Mouse (Mus musculus) embryonic facial prominence, embryonic 11.5 days (tissue): ENCODE data around the gene Hmmr. TPM values are rescaled to one million over a fixed set of nuclear protein-coding genes. Genes with fewer than 3 reads are reported as not detected.

Experiments
- ATAC-seq: fragments of 200-750 bp; cut with Nextera tagmentation; replicated peaks from 2 replicates; pipeline ENCODE4 v1.8.0; 2017; ENCODE audit warnings: low read depth; ENCODE audit not compliant: insufficient number of reproducible peaks, low FRiP score, low TSS enrichment
- DNase-seq: peaks from one replicate; pipeline ENCODE4 v3.0.0-alpha.2; 2015; ENCODE audit warnings: low spot score
- H3K27ac ChIP-seq: fragments of 300-500 bp; sonication (generic); replicated peaks from 2 replicates; pipeline ENCODE4 v1.5.1; 2014; ENCODE audit warnings: mild to moderate bottlenecking, low read depth, low read length, control low read depth
- H3K27me3 ChIP-seq: fragments of 300-500 bp; sonication (generic); 2 replicates; pipeline ENCODE4 v1.6.1; 2014; ENCODE audit warnings: mild to moderate bottlenecking, low read length, moderate library complexity, mixed read lengths; ENCODE audit not compliant: control insufficient read depth, insufficient read depth
- H3K36me3 ChIP-seq: fragments of 300-500 bp; sonication (generic); replicated peaks from 2 replicates; pipeline ENCODE4 v1.6.1; 2014; ENCODE audit warnings: low read depth, mild to moderate bottlenecking, low read length, moderate library complexity, mixed read lengths; ENCODE audit not compliant: control insufficient read depth, insufficient read depth
- H3K4me1 ChIP-seq: fragments of 300-500 bp; sonication (generic); 2 replicates; pipeline ENCODE4 v1.6.1; 2014; ENCODE audit warnings: low read length, mixed read lengths; ENCODE audit not compliant: control insufficient read depth, insufficient read depth
- H3K4me2 ChIP-seq: fragments of 300-500 bp; sonication (generic); 2 replicates; pipeline ENCODE4 v1.6.1; 2014; ENCODE audit warnings: low read depth, mild to moderate bottlenecking, control low read depth, low read length, moderate library complexity
- H3K4me3 ChIP-seq: fragments of 300-500 bp; sonication (generic); 2 replicates; pipeline ENCODE4 v1.5.1; 2014; ENCODE audit warnings: low read depth, low read length, control low read depth
- H3K9ac ChIP-seq: fragments of 300-500 bp; sonication (generic); replicated peaks from 2 replicates; pipeline ENCODE4 v1.6.1; 2014; ENCODE audit warnings: mild to moderate bottlenecking, control low read depth, low read length
- H3K9me3 ChIP-seq: fragments of 300-500 bp; sonication (generic); replicated peaks from 2 replicates; pipeline ENCODE4 v1.6.1; 2016; ENCODE audit warnings: mild to moderate bottlenecking, low read length, inconsistent platforms, mixed read lengths; ENCODE audit not compliant: control insufficient read depth
- WGBS: fragments of 180-500 bp; shearing (Covaris S2); extraction: QIAGEN DNeasy Blood & Tissue Kit; methylation state at CpG from one replicate; pipeline ENCODE4 v1.1.7; 2014; 5-methylcytosine and 5-hydroxymethylcytosine counted together
- polyA plus RNA-seq: library from polyadenylated mRNA; unstranded; fragments of >200 nt; fragmentation: Nextera tagmentation; extraction: Ambion mirVana; gene quantifications from 2 replicates; pipeline ENCODE4 v1.2.1, GENCODE M21; 2014

Hmmr gene
- polyA plus RNA-seq, 1 experiment from 2014 or later, result 71.1 TPM

GRCm38 (mm10) chr11:40693366-40693951 lies 39.8 kb downstream of the Hmmr start:
- WGBS, result 1% methylated on average over 16 of the region's 16 CpGs
- ATAC-seq, result no peak

GRCm38 (mm10) chr11:40692511-40693365 lies 40.5 kb downstream of the Hmmr start:
- peak overlapping the region; percentile 92 for H3K27ac ChIP-seq
- ATAC-seq (peak; percentile 95), DNase-seq (peak; percentile 95)
- no peaks in the 10 kb centered on the region for H3K9me3 ChIP-seq
- H3K27me3 ChIP-seq, result no peaks in the 10 kb centered on the region
- no peaks in the 10 kb centered on the region for H3K4me1 ChIP-seq
- WGBS, result under 1% methylated on average over 36 of the region's 36 CpGs
- H3K36me3 ChIP-seq, result no peaks in the 10 kb centered on the region
- H3K4me2 ChIP-seq, result peak overlapping the region; percentile 78
- H3K9ac ChIP-seq, result peak overlapping the region; percentile 66
- peak overlapping the region; percentile 77 for H3K4me3 ChIP-seq

More at GRCm38 (mm10) chr11:40693366-40693951, 39.8 kb downstream of the Hmmr start:
- H3K4me1 ChIP-seq, result no peaks in the 10 kb centered on the region
- H3K36me3 ChIP-seq, result no peaks in the 10 kb centered on the region
- H3K9ac ChIP-seq, result peak overlapping the region; percentile 63
- DNase-seq, result peak; percentile 69
- peak overlapping the region; percentile 92 for H3K27ac ChIP-seq
- no peaks in the 10 kb centered on the region for H3K27me3 ChIP-seq
- peak overlapping the region; percentile 77 for H3K4me3 ChIP-seq
- H3K4me2 ChIP-seq, result peak overlapping the region; percentile 78
- H3K9me3 ChIP-seq, result no peaks in the 10 kb centered on the region

GRCm38 (mm10) chr11:40692101-40692509 lies 41.1 kb downstream of the Hmmr start:
- Histone ChIP-seq H3K9me3 (no peaks in the 10 kb centered on the region), H3K27me3 (no peaks in the 10 kb centered on the region), H3K36me3 (no peaks in the 10 kb centered on the region; the same call in 1 of the 2 replicates), H3K4me2 (peak overlapping the region; percentile 78), H3K9ac (peak overlapping the region; percentile 66), H3K4me3 (peak overlapping the region; percentile 77), H3K4me1 (no peaks in the 10 kb centered on the region), H3K27ac (no peak overlapping the region)
- ATAC-seq (peak; percentile 74), DNase-seq (no peak)
- 0% methylated on average over 26 of the region's 28 CpGs for WGBS

GRCm38 (mm10) chr11:40690444-40691127 lies 42.6 kb downstream of the Hmmr start:
- Histone ChIP-seq H3K4me1 (no peaks in the 10 kb centered on the region), H3K27me3 (no peaks in the 10 kb centered on the region), H3K9me3 (no peaks in the 10 kb centered on the region), H3K27ac (no peak overlapping the region), H3K4me2 (no peak overlapping the region), H3K4me3 (no peak overlapping the region), H3K36me3 (no peaks in the 10 kb centered on the region; the same call in 1 of the 2 replicates), H3K9ac (no peak overlapping the region)
- ATAC-seq, result no peak
- WGBS, result 77% methylated on average over 5 of the region's 5 CpGs
- DNase-seq, result no peak

- H3K9ac ChIP-seq, result no peak overlapping the region
- no peak for DNase-seq
- WGBS, result 81% methylated on average over 3 of the region's 3 CpGs
- H3K36me3 ChIP-seq, result no peaks in the 10 kb centered on the region; the same call in none of the 2 replicates
- no peaks in the 10 kb centered on the region for H3K9me3 ChIP-seq
- H3K4me1 ChIP-seq, result no peaks in the 10 kb centered on the region
- no peak overlapping the region for H3K4me3 ChIP-seq
- no peaks in the 10 kb centered on the region for H3K27me3 ChIP-seq
- ATAC-seq, result no peak
- no peak overlapping the region for H3K27ac ChIP-seq
- H3K4me2 ChIP-seq, result no peak overlapping the region
Measured at GRCm38 (mm10) chr11:40683295-40683694, 49.9 kb downstream of the Hmmr start.

- no peak overlapping the region for H3K27ac ChIP-seq
- H3K4me1 ChIP-seq, result no peaks in the 10 kb centered on the region
- no peak for DNase-seq
- no peak overlapping the region for H3K9ac ChIP-seq
- no peaks in the 10 kb centered on the region for H3K27me3 ChIP-seq
- H3K36me3 ChIP-seq, result peaks cover 6% of the 10 kb centered on the region
- 88% methylated on average over 3 of the region's 3 CpGs for WGBS
- no peak for ATAC-seq
- H3K4me2 ChIP-seq, result no peak overlapping the region
- H3K4me3 ChIP-seq, result no peak overlapping the region
- H3K9me3 ChIP-seq, result no peaks in the 10 kb centered on the region
Measured at GRCm38 (mm10) chr11:40682456-40682855, 50.8 kb downstream of the Hmmr start.

- Histone ChIP-seq H3K9me3 (no peaks in the 10 kb centered on the region), H3K36me3 (peaks cover 9% of the 10 kb centered on the region), H3K9ac (no peak overlapping the region), H3K4me1 (no peaks in the 10 kb centered on the region), H3K27me3 (no peaks in the 10 kb centered on the region), H3K4me3 (no peak overlapping the region), H3K27ac (no peak overlapping the region), H3K4me2 (no peak overlapping the region)
- ATAC-seq, result no peak
- DNase-seq, result no peak
- 100% methylated on average over 1 of the region's 1 CpGs for WGBS
Measured at GRCm38 (mm10) chr11:40677169-40677568, 56.1 kb downstream of the Hmmr start.
